Mouse (Mus musculus): ENCODE measurements around the gene Nadsyn1. TPM values are rescaled to one million over a fixed set of nuclear protein-coding genes. Genes with fewer than 3 reads are reported as not detected.

Nadsyn1 gene
- polyA plus RNA-seq, 1 experiment = 1.4 TPM

DNA sequence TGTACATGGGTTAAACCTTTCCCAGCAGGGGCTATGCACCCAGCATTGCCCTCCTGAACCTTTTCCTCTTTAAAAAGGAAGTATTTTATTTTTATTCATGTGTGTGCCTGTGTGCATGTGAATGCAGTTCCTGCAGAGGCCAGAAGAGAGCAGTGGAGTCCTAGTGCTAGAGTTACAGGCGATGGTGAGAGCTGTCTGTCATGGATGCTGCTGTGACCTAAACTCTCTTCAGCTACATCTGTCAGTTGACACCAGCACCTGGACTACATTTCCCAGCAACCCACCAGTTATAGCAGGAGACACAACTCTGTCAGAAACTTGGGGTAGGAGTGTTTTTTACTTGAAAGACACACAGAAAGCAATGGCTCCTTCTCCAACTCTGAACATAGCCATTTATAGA is 13.7 kb downstream of the Nadsyn1 start:
- no peaks in the 10 kb centered on the region for H3K27me3 ChIP-seq (replicated peaks)

DNA sequence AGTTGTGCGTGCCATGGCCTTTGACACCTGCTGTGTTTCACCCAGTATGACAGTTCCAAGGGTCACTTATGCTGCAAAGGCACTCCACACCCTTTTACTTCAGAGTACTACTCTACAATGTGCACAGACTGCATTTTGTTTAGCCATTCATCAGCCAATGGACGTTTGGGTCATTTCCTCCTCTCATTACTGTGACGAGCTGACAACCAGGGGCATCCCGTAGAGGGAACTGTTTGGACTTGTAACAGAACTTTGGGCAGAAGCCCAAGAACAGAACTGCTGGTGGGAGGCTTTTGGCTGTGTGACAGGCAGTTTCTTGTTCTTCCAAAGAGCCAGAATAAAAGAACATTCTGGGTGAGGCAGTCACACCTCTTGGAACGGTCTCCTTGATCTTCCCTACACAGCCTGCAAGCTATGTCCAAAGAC is 17.4 kb downstream of the Nadsyn1 start:
- peaks cover 95% of the 10 kb centered on the region for H3K36me3 ChIP-seq (replicated peaks; ENCODE audit: low read length)
- no peaks in the 10 kb centered on the region for H3K9me3 ChIP-seq
- H3K4me3 ChIP-seq (replicated peaks) = no peak overlapping the region

More for the DNA sequence above, 13.7 kb downstream of the Nadsyn1 start:
- H3K9me3 ChIP-seq = peaks cover 8% of the 10 kb centered on the region
- H3K4me3 ChIP-seq (replicated peaks) = no peak overlapping the region
- no peak for TF ChIP-seq FLI1 (IDR thresholded peaks at IDR 0.05; ENCODE audit: low read length)
- no peak for TF ChIP-seq GATA1 (IDR thresholded peaks at IDR 0.05; ENCODE audit: borderline replicate concordance, low read length)
- peaks cover 95% of the 10 kb centered on the region for H3K36me3 ChIP-seq (replicated peaks; ENCODE audit: low read length)
- H3K4me1 ChIP-seq = no peaks in the 10 kb centered on the region

DNA sequence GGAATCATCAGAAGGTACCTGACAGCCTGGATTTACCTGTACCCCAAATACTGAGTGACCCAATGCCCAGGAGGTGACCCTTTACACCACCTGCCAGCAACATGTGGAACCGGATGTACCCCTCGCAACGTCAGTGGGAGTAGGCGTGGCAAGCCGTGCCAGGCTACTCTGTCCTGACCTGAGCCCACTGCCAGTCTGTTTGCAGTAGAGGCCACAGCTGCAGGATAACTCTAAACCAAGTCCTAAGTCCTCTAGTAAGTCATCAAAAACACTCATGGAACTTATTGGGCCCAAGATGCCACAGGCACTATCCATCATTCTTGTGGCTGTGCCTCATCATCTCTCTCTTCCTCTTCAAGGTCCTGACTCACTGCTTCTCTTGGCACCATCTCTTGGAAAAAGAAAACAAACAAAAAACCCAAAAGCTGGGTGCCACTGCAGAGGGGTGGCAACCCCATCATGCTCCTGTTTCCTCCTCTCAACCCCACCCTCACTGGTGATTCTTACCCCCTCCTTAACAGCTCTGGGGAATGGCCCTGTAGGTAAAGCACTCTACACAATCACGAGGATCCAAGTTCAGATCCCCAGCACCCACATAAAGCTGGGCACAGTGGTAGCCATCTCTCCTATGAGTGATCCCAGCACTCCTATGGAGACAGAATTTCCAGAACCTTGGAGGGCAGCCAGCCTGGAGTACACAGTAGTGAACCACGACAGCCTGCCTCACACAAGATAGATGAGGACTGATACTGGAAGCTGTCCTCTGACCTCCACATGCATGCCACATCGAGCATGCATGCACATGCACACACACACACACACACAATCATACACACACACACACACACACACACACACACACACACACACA is 21.2 kb downstream of the Nadsyn1 start:
- TF ChIP-seq GATA1 (IDR thresholded peaks at IDR 0.05; ENCODE audit: borderline replicate concordance, low read length) (no peak), FLI1 (IDR thresholded peaks at IDR 0.05; ENCODE audit: low read length) (no peak)
- peaks cover 95% of the 10 kb centered on the region for H3K36me3 ChIP-seq (replicated peaks; ENCODE audit: low read length)
- H3K4me1 ChIP-seq = peaks cover 28% of the 10 kb centered on the region
- peak overlapping the region; percentile 24 for H3K4me3 ChIP-seq (replicated peaks)
- H3K27me3 ChIP-seq (replicated peaks) = no peaks in the 10 kb centered on the region
- H3K9me3 ChIP-seq = no peaks in the 10 kb centered on the region

More for the DNA sequence above, 17.4 kb downstream of the Nadsyn1 start:
- no peak for TF ChIP-seq GATA1 (IDR thresholded peaks at IDR 0.05; ENCODE audit: borderline replicate concordance, low read length)
- TF ChIP-seq FLI1 (IDR thresholded peaks at IDR 0.05; ENCODE audit: low read length) = no peak
- H3K4me1 ChIP-seq = peaks cover 12% of the 10 kb centered on the region
- H3K27me3 ChIP-seq (replicated peaks) = no peaks in the 10 kb centered on the region

DNA sequence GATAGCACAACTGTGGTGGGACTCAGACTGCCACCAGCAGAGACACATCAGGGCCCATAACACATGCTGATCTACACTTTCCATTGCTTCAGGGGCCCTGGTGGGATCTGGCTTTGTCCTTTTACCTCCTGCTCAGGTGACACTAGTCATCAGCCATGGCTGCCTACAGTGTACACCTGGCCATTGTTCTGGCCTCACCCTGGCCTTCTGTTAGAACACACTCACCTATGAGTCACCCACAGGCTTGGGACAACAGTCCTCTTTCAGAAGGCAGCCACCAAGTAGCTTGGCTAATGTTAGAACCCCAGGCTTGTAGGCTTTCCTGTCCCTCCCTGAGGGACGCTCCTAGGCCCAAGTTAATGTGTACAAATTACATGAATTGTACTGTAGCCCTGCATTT is 21.9 kb downstream of the Nadsyn1 start:
- H3K4me3 ChIP-seq (replicated peaks) = no peak overlapping the region
- peaks cover 95% of the 10 kb centered on the region for H3K36me3 ChIP-seq (replicated peaks; ENCODE audit: low read length)
- no peaks in the 10 kb centered on the region for H3K27me3 ChIP-seq (replicated peaks)
- TF ChIP-seq GATA1 (IDR thresholded peaks at IDR 0.05; ENCODE audit: borderline replicate concordance, low read length) (no peak), FLI1 (IDR thresholded peaks at IDR 0.05; ENCODE audit: low read length) (no peak)
- H3K4me1 ChIP-seq = peaks cover 28% of the 10 kb centered on the region
- H3K9me3 ChIP-seq = no peaks in the 10 kb centered on the region

DNA sequence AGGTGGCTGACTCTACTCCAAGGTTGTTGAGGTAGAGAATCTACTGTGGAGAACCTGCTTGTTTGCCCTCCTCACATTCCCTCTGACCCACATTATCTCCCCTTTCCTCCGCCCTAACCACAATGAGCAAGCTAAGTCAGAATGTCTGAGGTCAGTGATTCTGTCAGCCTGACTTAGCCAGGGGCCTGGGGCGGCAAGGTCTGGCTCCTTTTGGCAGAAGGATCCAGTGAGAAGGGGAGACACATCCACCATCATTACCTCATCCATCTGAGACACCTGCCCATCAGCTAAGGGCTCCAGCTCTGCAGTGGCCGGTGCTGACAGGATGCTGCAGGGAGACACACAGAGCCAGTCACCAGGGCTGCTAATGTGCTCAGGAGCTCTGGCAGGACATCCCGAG is 23.9 kb downstream of the Nadsyn1 start:
- Histone ChIP-seq H3K27me3 (replicated peaks) (no peaks in the 10 kb centered on the region), H3K36me3 (replicated peaks; ENCODE audit: low read length) (peaks cover 90% of the 10 kb centered on the region), H3K9me3 (no peaks in the 10 kb centered on the region), H3K4me1 (peaks cover 28% of the 10 kb centered on the region), H3K4me3 (replicated peaks) (no peak overlapping the region)
- TF ChIP-seq FLI1 (IDR thresholded peaks at IDR 0.05; ENCODE audit: low read length) (no peak), GATA1 (IDR thresholded peaks at IDR 0.05; ENCODE audit: borderline replicate concordance, low read length) (no peak)

DNA sequence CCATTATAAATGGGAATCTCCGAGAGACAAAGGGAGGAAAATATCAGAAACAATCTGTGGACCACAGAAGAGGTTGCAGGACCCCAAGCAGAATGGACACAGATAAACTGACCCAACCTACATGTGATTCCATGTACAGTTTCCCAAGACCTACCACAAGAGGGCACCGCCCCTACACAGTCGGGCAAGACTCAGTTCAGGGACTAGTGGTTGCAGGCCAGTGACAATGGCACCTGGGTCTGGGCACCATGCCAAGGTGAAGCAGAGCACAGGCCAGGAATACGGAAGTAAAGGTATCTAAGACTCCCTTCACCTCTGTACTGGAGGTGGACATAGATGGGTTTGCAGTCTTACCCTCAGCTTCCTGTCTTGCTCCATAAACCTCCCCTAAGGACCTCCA is 29.5 kb downstream of the Nadsyn1 start:
- TF ChIP-seq FLI1 (IDR thresholded peaks at IDR 0.05; ENCODE audit: low read length) (no peak), GATA1 (IDR thresholded peaks at IDR 0.05; ENCODE audit: borderline replicate concordance, low read length) (no peak)

DNA sequence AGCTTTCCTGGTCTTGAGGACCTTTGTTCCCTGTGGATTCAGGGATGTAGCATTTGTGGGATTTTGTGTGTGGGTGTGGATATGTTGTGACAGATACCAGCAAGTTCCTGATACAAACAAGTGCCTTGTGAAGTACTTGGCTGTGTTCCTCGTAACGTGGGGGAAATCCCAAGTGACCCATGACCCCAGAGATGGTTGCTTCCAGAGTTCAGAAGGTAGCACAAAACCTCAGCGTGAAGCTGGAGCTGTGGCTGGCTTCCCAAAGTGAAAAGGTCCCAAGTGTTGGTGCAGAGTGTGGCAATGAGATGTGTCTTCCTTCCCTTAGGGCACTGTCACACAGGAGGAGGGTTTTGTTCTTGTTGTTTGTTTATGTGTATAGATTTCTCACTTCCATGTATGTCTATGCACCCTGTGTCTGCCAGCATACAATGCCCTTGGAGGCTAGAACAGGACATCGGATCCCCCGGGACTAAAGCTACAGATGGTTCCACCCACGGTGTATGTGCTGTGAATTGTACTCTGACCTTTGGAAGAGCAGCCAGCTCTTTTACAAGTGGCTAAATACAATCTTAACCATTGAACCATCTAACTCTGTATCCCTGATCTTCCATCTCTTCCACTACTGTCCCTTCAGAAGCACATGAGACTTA is 30.2 kb downstream of the Nadsyn1 start:
- Histone ChIP-seq H3K36me3 (replicated peaks; ENCODE audit: low read length) (peaks cover 28% of the 10 kb centered on the region), H3K4me1 (no peaks in the 10 kb centered on the region), H3K27me3 (replicated peaks) (peaks cover 27% of the 10 kb centered on the region), H3K9me3 (peaks cover 20% of the 10 kb centered on the region), H3K4me3 (replicated peaks) (no peak overlapping the region)
- TF ChIP-seq GATA1 (IDR thresholded peaks at IDR 0.05; ENCODE audit: borderline replicate concordance, low read length) = no peak
- no peak for TF ChIP-seq FLI1 (IDR thresholded peaks at IDR 0.05; ENCODE audit: low read length)

More for the DNA sequence above, 29.5 kb downstream of the Nadsyn1 start:
- Histone ChIP-seq H3K9me3 (peaks cover 20% of the 10 kb centered on the region), H3K4me3 (replicated peaks) (no peak overlapping the region), H3K4me1 (no peaks in the 10 kb centered on the region), H3K27me3 (replicated peaks) (peaks cover 27% of the 10 kb centered on the region), H3K36me3 (replicated peaks; ENCODE audit: low read length) (peaks cover 34% of the 10 kb centered on the region)

DNA sequence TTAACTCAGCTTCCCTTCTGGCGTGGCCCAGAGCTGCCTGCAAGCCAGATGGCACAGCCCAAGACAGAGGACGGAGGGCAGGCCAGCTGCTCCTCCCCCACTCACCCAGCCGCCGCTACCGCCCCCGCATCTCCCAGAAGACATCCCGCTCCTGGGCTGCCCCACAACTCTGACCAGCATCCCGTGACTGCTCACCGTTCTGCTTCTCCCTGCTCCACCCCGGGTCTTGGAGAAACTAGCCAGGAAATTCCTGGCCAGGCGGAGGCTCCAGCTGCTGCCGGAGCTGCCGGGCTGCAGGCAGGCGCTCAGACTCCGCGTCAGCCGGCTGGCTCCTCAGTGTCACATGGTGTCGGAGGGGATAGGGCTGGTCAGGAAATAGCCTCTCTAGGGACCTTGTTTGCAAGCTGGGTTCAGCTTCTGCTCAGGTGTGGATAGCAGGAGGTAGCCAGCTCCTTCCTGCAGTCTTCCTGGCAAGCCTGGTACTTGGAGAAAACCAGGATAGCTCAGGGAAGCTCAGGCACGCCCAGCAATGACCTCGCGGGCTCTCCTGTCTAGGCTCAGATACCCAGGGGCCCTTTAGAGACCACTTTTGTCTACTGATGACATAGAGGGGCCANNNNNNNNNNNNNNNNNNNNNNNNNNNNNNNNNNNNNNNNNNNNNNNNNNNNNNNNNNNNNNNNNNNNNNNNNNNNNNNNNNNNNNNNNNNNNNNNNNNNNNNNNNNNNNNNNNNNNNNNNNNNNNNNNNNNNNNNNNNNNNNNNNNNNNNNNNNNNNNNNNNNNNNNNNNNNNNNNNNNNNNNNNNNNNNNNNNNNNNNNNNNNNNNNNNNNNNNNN is 38.4 kb downstream of the Nadsyn1 start, which contains the start of gene Mrgpre:
Mrgpre (minus strand) TSS at position 505 of the 834 bp plus-strand sequence.
- Histone ChIP-seq H3K9me3 (0 out of 2 replicates have a peak, but pooled peaks cover 4% of the 10 kb centered on the region), H3K27me3 (replicated peaks) (peaks cover 76% of the 10 kb centered on the region), H3K36me3 (replicated peaks; ENCODE audit: low read length) (no peaks in the 10 kb centered on the region), H3K4me3 (replicated peaks) (peak within 1 kb of the TSS; percentile 91), H3K4me1 (peaks cover 38% of the 10 kb centered on the region)
- TF ChIP-seq FLI1 (IDR thresholded peaks at IDR 0.05; ENCODE audit: low read length) (no peak), GATA1 (IDR thresholded peaks at IDR 0.05; ENCODE audit: borderline replicate concordance, low read length) (no peak)

DNA sequence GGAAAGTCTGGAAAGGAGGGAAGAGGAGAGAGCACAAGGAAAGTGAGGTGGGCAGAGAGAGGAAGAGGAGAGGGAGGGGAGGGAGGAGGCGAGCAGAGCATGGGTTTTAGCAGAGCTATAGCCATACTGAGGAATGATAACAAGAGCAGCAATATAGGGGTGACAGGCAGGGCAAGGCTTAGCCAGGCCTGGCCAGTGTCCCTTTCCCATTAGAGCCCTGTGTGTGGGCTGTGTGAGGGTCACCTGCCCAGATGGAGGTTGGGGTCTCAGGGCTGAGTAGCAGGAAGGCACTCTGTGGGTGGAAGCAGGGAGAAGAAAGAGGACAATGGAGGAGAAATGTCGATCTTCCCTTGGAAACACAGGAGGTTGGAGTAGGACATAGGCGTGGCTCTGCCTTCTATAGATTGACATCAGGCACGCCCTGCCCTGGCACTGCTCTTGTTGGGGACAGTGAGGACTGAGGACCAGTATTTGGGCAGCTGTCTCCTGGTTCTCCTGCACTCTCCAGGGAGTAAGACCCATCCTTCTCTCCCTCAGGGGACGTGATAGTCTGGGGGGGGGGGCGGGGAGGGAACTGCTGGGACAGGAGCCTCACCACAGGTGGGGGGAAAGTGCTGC is 39.2 kb downstream of the Nadsyn1 start:
- Histone ChIP-seq H3K4me3 (replicated peaks) (peak overlapping the region; percentile 91), H3K9me3 (no peaks in the 10 kb centered on the region), H3K4me1 (peaks cover 38% of the 10 kb centered on the region), H3K27me3 (replicated peaks) (peaks cover 76% of the 10 kb centered on the region), H3K36me3 (replicated peaks; ENCODE audit: low read length) (no peaks in the 10 kb centered on the region)
- TF ChIP-seq FLI1 (IDR thresholded peaks at IDR 0.05; ENCODE audit: low read length) (no peak), GATA1 (IDR thresholded peaks at IDR 0.05; ENCODE audit: borderline replicate concordance, low read length) (no peak)
